Mouse (Mus musculus) ES-Bruce4 (cell line): ENCODE measurements around the gene Tpsb2. TPM values are rescaled to one million over a fixed set of nuclear protein-coding genes. Genes with fewer than 3 reads are reported as not detected.

ENCODE experiments used
- H3K27ac ChIP-seq: 2 replicates; pipeline ENCODE4 v1.5.1; 2012; ENCODE audit warnings: low read length, inconsistent platforms; ENCODE audit not compliant: insufficient read depth
- H3K27me3 ChIP-seq: 2 replicates; pipeline ENCODE4 v1.6.1; 2012; ENCODE audit warnings: mild to moderate bottlenecking, low read length, inconsistent platforms; ENCODE audit not compliant: control insufficient read depth, poor library complexity, insufficient read depth, severe bottlenecking
- H3K36me3 ChIP-seq: 2 replicates; pipeline ENCODE4 v1.6.1; 2012; ENCODE audit warnings: inconsistent platforms, mild to moderate bottlenecking, low read length, moderate library complexity; ENCODE audit not compliant: control insufficient read depth, poor library complexity, insufficient read depth, severe bottlenecking
- H3K4me1 ChIP-seq: one replicate; pipeline ENCODE4 v1.8.1; 2011; ENCODE audit warnings: low read length; ENCODE audit not compliant: control insufficient read depth, insufficient read depth
- H3K4me3 ChIP-seq: 2 replicates; pipeline ENCODE4 v1.5.1; 2011; ENCODE audit warnings: low read depth, mild to moderate bottlenecking, low read length
- H3K9ac ChIP-seq: 2 replicates; pipeline ENCODE4 v1.6.1; 2012; ENCODE audit warnings: low read depth, mild to moderate bottlenecking, inconsistent platforms; ENCODE audit not compliant: poor library complexity, severe bottlenecking
- H3K9me3 ChIP-seq: replicated peaks from 2 replicates; pipeline ENCODE4 v1.6.1; 2012; ENCODE audit warnings: mild to moderate bottlenecking, low read length, inconsistent platforms; ENCODE audit not compliant: control insufficient read depth, poor library complexity, insufficient read depth, severe bottlenecking
- CTCF ChIP-seq: IDR thresholded peaks from one replicate; pipeline ENCODE4 v1.8.1; 2011; ENCODE audit warnings: low read depth, low read length
- EP300 ChIP-seq: IDR thresholded peaks from 2 replicates; pipeline ENCODE4 v1.6.1; 2011; ENCODE audit warnings: low read depth, low read length; ENCODE audit not compliant: insufficient read depth
- POLR2A ChIP-seq: IDR thresholded peaks from one replicate; pipeline ENCODE4 v1.8.1; 2011; ENCODE audit warnings: low read length; ENCODE audit not compliant: insufficient read depth
- polyA plus RNA-seq: library from polyadenylated mRNA; stranded (reverse); fragments of >200 nt; gene quantifications from 2 replicates; pipeline ENCODE4 v1.2.4, GENCODE M21; 2011; ENCODE audit warnings: low read depth; ENCODE audit not compliant: missing spikeins, insufficient read depth, insufficient read length

Gene Tpsb2
- polyA plus RNA-seq = not detected in 2 replicates

- no peaks in the 10 kb centered on the region for H3K4me1 ChIP-seq
- no peaks in the 10 kb centered on the region for H3K27me3 ChIP-seq
- no peaks in the 10 kb centered on the region for H3K9me3 ChIP-seq
- no peak within 1 kb of the TSS for H3K9ac ChIP-seq
- no peak for TF ChIP-seq POLR2A
- TF ChIP-seq CTCF = no peak
- TF ChIP-seq EP300 = no peak
- no peak within 1 kb of the TSS for H3K4me3 ChIP-seq
- H3K27ac ChIP-seq = no peak within 1 kb of the TSS
- no peaks in the 10 kb centered on the region for H3K36me3 ChIP-seq
These were observed at the start of gene Tpsb2 for GRCm38 (mm10) chr17:25366005-25366404. Tpsb2 (plus strand) TSS chr17:25366305.

- Histone ChIP-seq H3K27ac (no peak within 1 kb of the TSS), H3K27me3 (no peaks in the 10 kb centered on the region), H3K9me3 (no peaks in the 10 kb centered on the region), H3K36me3 (no peaks in the 10 kb centered on the region), H3K9ac (no peak within 1 kb of the TSS), H3K4me1 (no peaks in the 10 kb centered on the region), H3K4me3 (no peak within 1 kb of the TSS)
- TF ChIP-seq CTCF (no peak), POLR2A (no peak), EP300 (no peak)
These were observed 47.8 kb upstream of the Tpsb2 start, which contains the start of gene Prss29 for GRCm38 (mm10) chr17:25318354-25318753. Prss29 (plus strand) TSS chr17:25318654.

GRCm38 (mm10) chr17:25320819-25321218 lies 45.3 kb upstream of the Tpsb2 start:
- H3K27ac ChIP-seq = no peak overlapping the region
- no peaks in the 10 kb centered on the region for H3K9me3 ChIP-seq
- TF ChIP-seq EP300 = no peak

GRCm38 (mm10) chr17:25322930-25323329 lies 43.2 kb upstream of the Tpsb2 start:
- TF ChIP-seq CTCF (no peak), EP300 (no peak), POLR2A (no peak)
- no peaks in the 10 kb centered on the region for H3K4me1 ChIP-seq
- H3K4me3 ChIP-seq = no peak overlapping the region
- no peaks in the 10 kb centered on the region for H3K36me3 ChIP-seq
- no peaks in the 10 kb centered on the region for H3K27me3 ChIP-seq
- H3K27ac ChIP-seq = no peak overlapping the region
- H3K9ac ChIP-seq = no peak overlapping the region
- no peaks in the 10 kb centered on the region for H3K9me3 ChIP-seq

More at GRCm38 (mm10) chr17:25320819-25321218, 45.3 kb upstream of the Tpsb2 start:
- no peaks in the 10 kb centered on the region for H3K27me3 ChIP-seq
- no peaks in the 10 kb centered on the region for H3K4me1 ChIP-seq
- no peak overlapping the region for H3K4me3 ChIP-seq
- H3K36me3 ChIP-seq = no peaks in the 10 kb centered on the region
- H3K9ac ChIP-seq = no peak overlapping the region

GRCm38 (mm10) chr17:25332321-25332720 lies 33.8 kb upstream of the Tpsb2 start:
- Histone ChIP-seq H3K36me3 (no peaks in the 10 kb centered on the region), H3K27ac (no peak overlapping the region), H3K9me3 (no peaks in the 10 kb centered on the region), H3K4me1 (no peaks in the 10 kb centered on the region), H3K4me3 (no peak overlapping the region), H3K9ac (no peak overlapping the region), H3K27me3 (no peaks in the 10 kb centered on the region)
- TF ChIP-seq CTCF = no peak
- TF ChIP-seq POLR2A = no peak
- TF ChIP-seq EP300 = no peak

- Histone ChIP-seq H3K9me3 (no peaks in the 10 kb centered on the region), H3K4me1 (no peaks in the 10 kb centered on the region), H3K9ac (no peak overlapping the region), H3K36me3 (no peaks in the 10 kb centered on the region), H3K27me3 (no peaks in the 10 kb centered on the region), H3K4me3 (no peak overlapping the region), H3K27ac (no peak overlapping the region)
- TF ChIP-seq CTCF (peak; percentile 100), EP300 (no peak)
These were observed 32.2 kb upstream of the Tpsb2 start for GRCm38 (mm10) chr17:25333943-25334342.

- H3K27me3 ChIP-seq = no peaks in the 10 kb centered on the region
- TF ChIP-seq EP300 (no peak), POLR2A (no peak), CTCF (no peak)
- no peak overlapping the region for H3K4me3 ChIP-seq
- no peaks in the 10 kb centered on the region for H3K9me3 ChIP-seq
- H3K36me3 ChIP-seq = no peaks in the 10 kb centered on the region
- no peaks in the 10 kb centered on the region for H3K4me1 ChIP-seq
- H3K9ac ChIP-seq = no peak overlapping the region
- H3K27ac ChIP-seq = no peak overlapping the region
These were observed 27.9 kb upstream of the Tpsb2 start for GRCm38 (mm10) chr17:25338218-25338617.
